Mouse (Mus musculus) A20 (cell line): Measurements from ENCODE around the gene Gm12166.

Source experiments
- DNase-seq: peaks from one replicate; pipeline ENCODE4 v3.0.0-alpha.2; 2011; ENCODE audit warnings: low read depth, low spot score

Gm12166 gene

GRCm38 (mm10) chr11:46052105-46052659 is at the start of gene Gm12166:
Gm12166 (minus strand) TSS chr11:46052321.
- peak; percentile 79 for DNase-seq

DNA sequence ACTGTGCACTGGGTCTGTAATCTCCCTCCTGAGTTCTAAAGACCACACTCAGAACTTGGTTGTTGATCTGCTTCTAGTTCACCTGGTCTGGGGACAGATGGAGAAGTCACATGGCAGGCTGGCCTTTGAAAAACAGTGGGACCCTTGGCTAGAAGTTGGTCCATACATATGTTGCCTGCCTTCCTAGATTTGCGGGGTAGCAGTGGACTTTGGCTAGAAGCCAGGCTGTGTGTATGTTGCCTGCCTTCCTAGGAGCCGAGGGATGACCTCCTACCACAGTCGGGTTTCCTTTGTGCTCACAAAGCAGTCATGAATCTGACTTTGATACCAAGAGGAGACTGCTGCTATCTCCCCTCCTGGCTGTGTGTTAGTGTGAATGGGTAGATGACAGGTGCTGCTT is 44.9 kb upstream of the Gm12166 start:
- no peak for DNase-seq

- no peak for DNase-seq
These were observed 44.1 kb upstream of the Gm12166 start for GRCm38 (mm10) chr11:46096265-46096649.

DNA sequence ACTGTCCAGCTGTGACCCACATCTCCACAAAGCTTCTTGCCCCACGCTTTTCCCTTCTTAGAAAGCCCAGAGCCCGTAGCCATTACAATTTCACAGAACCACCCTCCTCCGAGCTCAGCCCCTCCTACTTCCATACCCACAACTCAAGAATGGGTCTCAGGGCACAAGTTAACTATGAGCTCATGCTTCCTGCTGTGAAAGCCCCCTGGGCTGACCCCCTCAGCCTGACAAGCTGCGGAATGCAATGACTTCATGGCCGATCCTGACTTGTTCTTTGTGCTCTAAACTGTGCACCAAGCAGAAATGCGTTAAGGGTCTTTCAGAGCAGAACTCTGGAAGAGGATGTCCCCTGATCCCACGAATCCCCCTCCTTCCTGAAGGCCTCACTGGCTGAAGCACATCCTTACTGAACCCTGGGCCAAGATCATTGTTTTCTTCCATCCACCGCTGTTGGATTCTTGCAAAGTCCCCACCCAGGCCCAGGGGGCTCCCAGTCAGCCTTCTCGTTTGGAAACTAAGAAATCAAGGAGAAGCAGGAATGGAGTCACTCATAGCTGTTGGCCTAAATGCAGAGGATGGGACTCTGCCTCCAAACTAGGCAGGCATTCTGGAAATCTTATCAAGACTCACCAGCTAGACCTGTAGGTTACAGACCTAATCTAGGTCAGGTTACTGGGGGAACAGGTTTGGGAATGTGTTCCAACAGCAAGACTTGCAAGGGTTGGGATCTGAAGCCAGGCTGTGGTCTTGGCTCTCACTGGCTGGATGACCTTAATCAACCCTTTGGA is 43.5 kb upstream of the Gm12166 start:
- no peak for DNase-seq

DNA sequence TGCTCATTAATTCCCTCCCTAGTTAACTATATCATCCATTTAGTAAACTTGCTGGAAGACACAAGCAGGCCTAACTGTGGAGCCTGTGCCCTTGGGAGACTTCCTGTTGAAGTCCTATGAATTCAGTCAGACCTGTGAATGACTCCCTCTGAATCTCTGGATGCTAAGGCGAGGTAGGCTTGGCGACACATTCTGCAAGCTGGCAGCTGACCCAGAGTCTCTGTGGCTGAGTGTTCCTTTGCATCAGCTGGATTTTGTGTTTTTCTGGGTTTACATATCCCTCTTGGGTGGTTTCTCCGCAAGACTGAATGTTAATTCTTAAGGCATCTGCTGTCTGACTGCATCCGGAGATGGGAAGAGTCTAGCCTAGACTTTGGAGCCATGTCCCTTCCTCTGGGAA is 40.0 kb upstream of the Gm12166 start:
- DNase-seq: no peak

- DNase-seq: no peak
These were observed 39.0 kb upstream of the Gm12166 start for GRCm38 (mm10) chr11:46090951-46091667.

DNA sequence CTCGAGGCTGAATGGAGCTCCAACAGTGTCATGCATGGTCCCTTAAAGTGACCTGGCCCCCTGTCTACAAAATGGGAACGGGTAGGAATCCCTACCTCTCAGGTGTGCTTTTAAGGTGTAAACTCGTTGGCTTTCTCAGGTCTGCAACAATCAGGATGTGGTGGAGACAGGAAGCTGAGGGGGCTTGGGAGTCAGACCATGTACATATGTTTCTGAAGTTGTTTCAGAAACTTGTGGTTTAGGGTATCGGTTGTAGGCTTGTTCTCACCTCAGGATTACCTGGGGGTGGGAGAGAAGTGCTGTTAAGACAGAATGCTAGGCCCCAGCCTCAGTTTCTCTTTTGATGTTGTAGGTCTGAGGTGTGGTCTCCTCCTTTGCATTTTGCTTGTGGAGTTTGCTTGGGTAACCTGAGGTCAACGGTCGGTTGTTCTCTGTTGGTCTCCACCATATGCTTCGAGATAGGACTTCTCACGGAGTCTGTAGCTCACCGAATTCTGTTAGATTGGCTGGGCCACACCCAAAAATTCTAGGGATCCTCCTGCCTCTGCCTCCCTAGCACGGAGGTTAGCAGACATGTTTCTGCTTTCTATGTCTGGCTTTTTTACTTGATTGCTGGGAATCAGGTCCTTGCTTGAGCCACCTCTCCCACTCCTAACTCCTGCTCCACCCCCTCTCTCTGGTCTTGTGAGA is 38.1 kb upstream of the Gm12166 start:
- DNase-seq: no peak

- DNase-seq: no peak
These were observed 37.1 kb upstream of the Gm12166 start for GRCm38 (mm10) chr11:46089081-46089713.

DNA sequence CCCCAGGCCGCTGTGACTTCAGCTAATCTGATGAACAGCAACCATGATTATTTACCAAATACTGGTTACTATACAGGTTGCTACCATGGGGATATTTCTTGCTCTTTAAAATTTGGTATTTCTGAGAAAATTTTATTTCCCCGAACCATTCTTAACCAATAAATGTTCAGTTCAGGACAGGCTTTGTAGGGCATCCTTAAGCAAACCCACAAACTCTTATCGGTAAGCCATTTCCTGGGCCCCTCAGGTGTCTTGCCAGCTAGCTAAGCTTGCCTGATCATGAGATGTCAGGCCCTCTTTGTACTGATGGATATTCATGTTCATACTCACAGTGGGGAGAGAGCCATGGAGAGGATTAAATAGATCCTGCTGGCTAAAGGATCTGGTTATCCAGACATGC is 34.3 kb upstream of the Gm12166 start:
- DNase-seq: no peak

DNA sequence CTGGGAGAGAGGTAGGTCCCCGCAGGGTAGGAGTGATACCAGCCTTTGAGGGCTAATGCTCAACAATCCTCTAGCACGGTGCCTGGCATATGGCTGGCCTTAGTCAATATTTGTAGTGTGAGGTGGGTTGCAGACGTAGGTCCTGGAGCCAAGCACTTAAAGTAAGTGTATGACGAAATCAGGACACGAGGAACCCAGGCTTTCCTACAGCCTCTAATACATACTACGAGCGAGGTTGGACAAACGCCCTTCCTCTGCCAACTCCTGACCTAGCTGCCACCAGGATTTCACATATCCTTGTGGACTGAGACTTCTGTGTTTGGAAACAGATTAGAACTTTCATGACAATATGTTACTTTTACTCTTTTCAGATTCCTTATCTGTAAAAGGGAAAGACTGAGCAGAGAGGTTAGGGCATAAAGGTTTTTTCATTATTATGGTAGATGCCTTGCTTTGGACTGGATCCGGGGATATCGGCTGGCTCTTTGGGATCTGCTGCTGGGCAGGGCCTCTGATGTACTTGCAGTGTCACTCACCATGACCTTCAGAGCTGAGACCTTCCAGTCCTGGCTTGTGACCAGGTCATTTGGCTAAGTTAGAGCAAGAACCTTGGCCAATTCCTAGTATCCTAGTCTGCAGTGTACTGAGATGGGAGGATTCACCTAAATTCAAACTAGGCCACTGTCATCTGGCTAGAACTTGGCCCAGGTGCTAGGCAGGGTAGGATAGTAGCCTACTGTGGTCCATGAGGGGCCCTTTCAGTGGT is 33.5 kb upstream of the Gm12166 start:
- no peak for DNase-seq

GRCm38 (mm10) chr11:46084568-46084967 is 32.4 kb upstream of the Gm12166 start:
- no peak for DNase-seq

GRCm38 (mm10) chr11:46083835-46084444 is 31.8 kb upstream of the Gm12166 start:
- DNase-seq: no peak

GRCm38 (mm10) chr11:46083405-46083804 is 31.3 kb upstream of the Gm12166 start:
- DNase-seq: no peak

DNA sequence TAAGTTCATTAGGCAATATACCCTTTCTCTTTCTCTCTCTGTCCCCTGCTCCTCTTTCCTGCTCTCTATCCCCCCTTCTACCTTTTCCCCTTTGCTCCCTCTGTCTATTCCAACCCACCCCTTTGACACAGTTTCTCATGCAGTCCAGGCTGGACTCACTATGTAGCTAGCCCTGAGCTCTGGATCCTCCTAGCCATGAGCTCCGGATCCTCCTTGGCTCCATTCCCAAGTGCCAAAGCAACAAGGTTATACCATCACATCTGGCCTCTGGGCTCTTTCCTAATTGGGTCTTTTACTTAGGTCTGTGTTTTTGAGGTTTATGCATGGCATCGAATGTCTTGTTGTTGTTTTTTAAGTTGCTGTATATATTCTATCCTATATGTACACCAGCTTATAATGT is 29.0 kb upstream of the Gm12166 start:
- no peak for DNase-seq

GRCm38 (mm10) chr11:46077732-46078375 is 25.7 kb upstream of the Gm12166 start:
- DNase-seq: no peak

GRCm38 (mm10) chr11:46077304-46077703 is 25.2 kb upstream of the Gm12166 start:
- DNase-seq: no peak

- no peak for DNase-seq
These were observed 24.5 kb upstream of the Gm12166 start for GRCm38 (mm10) chr11:46076442-46077158.

DNA sequence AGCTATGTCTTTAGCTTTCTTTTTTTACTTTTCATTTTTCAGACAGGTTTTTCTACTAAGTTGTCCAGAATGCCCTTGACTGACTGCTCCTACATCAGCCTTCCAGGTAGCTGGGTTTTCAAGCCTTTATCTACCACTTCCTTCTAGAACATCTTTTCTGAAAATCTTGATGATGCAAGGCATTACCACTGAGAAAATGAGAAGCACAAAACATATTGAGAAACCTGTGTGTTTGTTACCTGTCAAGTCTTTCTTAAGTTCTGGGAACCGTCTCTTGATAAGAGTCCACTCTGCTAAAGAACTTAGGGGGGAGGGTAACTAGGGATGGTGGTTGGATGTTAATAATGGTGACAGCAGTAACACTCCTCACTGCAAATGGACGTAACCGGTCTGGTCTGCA is 23.4 kb upstream of the Gm12166 start:
- no peak for DNase-seq
